Mouse (Mus musculus): ENCODE data around the gene Zfp710.

- TF ChIP-seq CTCF (IDR thresholded peaks at IDR 0.05 in 2 of 3, conservative IDR thresholded peaks at IDR 0.05 in 1 of 3; ENCODE audit: control insufficient read depth in 1 of 3, insufficient read depth in 1 of 3, low read depth in 2 of 3, low read length in 3 of 3, poor library complexity in 1 of 3, severe bottlenecking in 1 of 3) (no peak; a peak in 1 of 6 replicates), RCOR1 (IDR thresholded peaks at IDR 0.05; ENCODE audit: low read depth, low read length) (no peak), TAL1 (IDR thresholded peaks at IDR 0.05; ENCODE audit: low read length) (no peak), SIN3A (IDR thresholded peaks at IDR 0.05; ENCODE audit: low read length) (no peak), ELF1 (IDR thresholded peaks at IDR 0.05; ENCODE audit: low read depth, low read length) (no peak)
Measured at GRCm38 (mm10) chr7:80023621-80024435, 786 bp upstream of the Zfp710 start.

All from MEL (cell line).